In genomic region chr5:140197705-140198104, GRCm38 (mm10) we compare ENCODE assay signal across 9 mouse cellular contexts.
DNase-seq lines count a peak whose midpoint lies in the region; ATAC-seq and TF ChIP-seq lines count a peak whose summit lies in the region.
"Had no signal": no experiment of that assay in that cellular context is flagged by ENCODE, and none has a peak within 500 bp of the region (broad histone marks: within the 10 kb centered on the region; RNA-seq: fewer than 3 reads in every experiment).

No protein-coding gene starts in this region.

- no peak; the same call in 1 of the 2 replicates for ATAC-seq in erythroblast, adult 5-6 weeks (replicated peaks; ENCODE audit: low FRiP score, poor library complexity, severe bottlenecking)

- TF ChIP-seq EP300 in CH12.LX (IDR thresholded peaks at IDR 0.05; ENCODE audit: low read length): no peak

- no peaks in the 10 kb centered on the region for H3K27me3 ChIP-seq in CH12.LX (replicated peaks)
- H3K27me3 ChIP-seq: limb, embryonic 13.5 days had no signal

- H3K27ac ChIP-seq in CH12.LX (ENCODE audit: insufficient read depth, low read depth): no peak overlapping the region
- H3K27ac ChIP-seq: limb, embryonic 13.5 days had no signal

- dilution Hi-C loops in CH12.LX (cut with MboI; ENCODE audit: extremely low pct_ligation_motif_present, extremely low pct_unique_long_range_greater_than_20kb, low sequenced_read_pairs): no loop called here

- DNase-seq in CH12.LX (ENCODE audit: extremely low read depth): peak; percentile 61
- peak; percentile 83 to 95 for DNase-seq in adrenal gland, adult (ENCODE audit: inconsistent age in 2 of 2, low spot score in 1 of 2)
- peak; percentile 86 for DNase-seq in embryo, embryonic 10.5 days (ENCODE audit: low spot score)
- DNase-seq in heart, postnatal 14 days: peak; percentile 82 to 88
- peak; percentile 69 for DNase-seq in layer of hippocampus, adult 9-10 months (ENCODE audit: low spot score)
- peak; percentile 37 to 82 for DNase-seq in lung, postnatal 4 days
- DNase-seq in spleen, adult 12 weeks (ENCODE audit: low spot score): peak; percentile 55

- TF ChIP-seq RAD21 in CH12.LX (IDR thresholded peaks at IDR 0.05; ENCODE audit: low read depth, low read length): peak; percentile 43

- H3K79me2 ChIP-seq in CH12.LX (replicated peaks; ENCODE audit: control insufficient read depth, extremely low read depth, insufficient read depth, poor library complexity, severe bottlenecking): no peaks in the 10 kb centered on the region

- H3K4me2 ChIP-seq in CH12.LX (ENCODE audit: insufficient read depth, low read depth, poor library complexity, severe bottlenecking): no peak overlapping the region
- H3K4me2 ChIP-seq: limb, embryonic 13.5 days had no signal

- no peaks in the 10 kb centered on the region for H3K9me3 ChIP-seq in CH12.LX (replicated peaks; ENCODE audit: low read length)
- H3K9me3 ChIP-seq: limb, embryonic 13.5 days had no signal

- H3K9ac ChIP-seq in CH12.LX (ENCODE audit: insufficient read depth, low read depth): no peak overlapping the region
- H3K9ac ChIP-seq: limb, embryonic 13.5 days had no signal

- H3K36me3 ChIP-seq in CH12.LX (replicated peaks in 1 of 2; ENCODE audit: control insufficient read depth in 1 of 2, insufficient read depth in 1 of 2, low read length in 1 of 2): peaks cover 6 to 53% of the 10 kb centered on the region in 2 experiments

- peak; percentile 65 to 72; a peak in 3 of 4 replicates for TF ChIP-seq CTCF in CH12.LX (conservative IDR thresholded peaks at IDR 0.05 in 1 of 2, IDR thresholded peaks at IDR 0.05 in 1 of 2; ENCODE audit: low read depth in 2 of 2, low read length in 2 of 2)

- H3K4me1 ChIP-seq in CH12.LX (ENCODE audit: control insufficient read depth in 1 of 2, insufficient read depth in 2 of 2): peaks cover 4 to 49% of the 10 kb centered on the region in 2 experiments

- TF ChIP-seq POLR2A in CH12.LX (IDR thresholded peaks at IDR 0.05; ENCODE audit: low read depth, low read length): no peak

- in situ Hi-C loops in CH12.LX (cut with MboI; ENCODE audit: low pct_ligation_motif_present, low pct_unique_long_range_greater_than_20kb, low sequenced_read_pairs): loop anchor here (25.0 kb wide), 1 partner anchor 215 kb away; the partner anchor contains the start of gene Eif3b

- intact Hi-C loops in heart, postnatal 14 days (cut with DNase I): loop anchor here (2.0 to 5.0 kb wide), 2 partner anchors 70 to 95 kb away; no protein-coding TSS in a partner anchor

- no peak overlapping the region for H3K4me3 ChIP-seq in CH12.LX (replicated peaks in 1 of 3; ENCODE audit: low read depth in 2 of 3, low read length in 2 of 3, poor library complexity in 1 of 3)
- H3K4me3 ChIP-seq: limb, embryonic 13.5 days had no signal

TF ChIP-seq in CH12.LX, 34 proteins besides CTCF, POLR2A, EP300 and RAD21:
- no peak for TF ChIP-seq PAX5 (IDR thresholded peaks at IDR 0.05; ENCODE audit: low read length)
- TF ChIP-seq MAZ (IDR thresholded peaks at IDR 0.05; ENCODE audit: low read depth, low read length): no peak
- no peak for TF ChIP-seq ZMIZ1 (IDR thresholded peaks at IDR 0.05; ENCODE audit: low read depth, low read length)
- TF ChIP-seq SMC3 (IDR thresholded peaks at IDR 0.05; ENCODE audit: low read depth, low read length): peak; percentile 53
